Mouse (Mus musculus): ENCODE results near the gene Fam171a1. TPM values are rescaled to one million over a fixed set of nuclear protein-coding genes. Genes with fewer than 3 reads are reported as not detected.
A peak's percentile ranks its signal among the peaks of the same experiment; 100 is the strongest.

Gene Fam171a1
- polyA plus RNA-seq, 1 experiment, result 0.35 TPM

DNA sequence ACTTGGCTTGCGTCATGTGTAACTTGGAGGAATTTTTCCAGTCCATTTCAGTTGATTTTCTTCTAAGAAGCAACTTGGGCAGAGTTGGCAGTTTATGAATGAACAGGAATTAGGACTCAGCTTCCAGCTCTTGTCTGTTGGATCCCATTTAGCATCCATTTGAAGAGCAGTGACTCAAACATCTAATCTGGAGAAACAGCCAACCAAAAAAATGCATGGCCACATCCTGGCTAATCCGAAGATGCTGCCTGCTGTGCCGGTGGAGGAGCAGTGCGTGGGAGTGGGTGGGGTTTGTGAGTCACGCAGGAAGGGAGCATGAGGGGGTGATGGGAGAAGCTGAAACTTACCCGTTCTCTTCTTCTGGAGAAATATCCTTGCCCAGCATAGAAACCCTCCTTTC is 104.2 kb downstream of the Fam171a1 start:
- Histone ChIP-seq H3K27ac (ENCODE audit: insufficient read depth, low read depth, low read length) (no peak overlapping the region), H3K4me1 (ENCODE audit: control insufficient read depth, insufficient read depth, low read length) (no peaks in the 10 kb centered on the region)

DNA sequence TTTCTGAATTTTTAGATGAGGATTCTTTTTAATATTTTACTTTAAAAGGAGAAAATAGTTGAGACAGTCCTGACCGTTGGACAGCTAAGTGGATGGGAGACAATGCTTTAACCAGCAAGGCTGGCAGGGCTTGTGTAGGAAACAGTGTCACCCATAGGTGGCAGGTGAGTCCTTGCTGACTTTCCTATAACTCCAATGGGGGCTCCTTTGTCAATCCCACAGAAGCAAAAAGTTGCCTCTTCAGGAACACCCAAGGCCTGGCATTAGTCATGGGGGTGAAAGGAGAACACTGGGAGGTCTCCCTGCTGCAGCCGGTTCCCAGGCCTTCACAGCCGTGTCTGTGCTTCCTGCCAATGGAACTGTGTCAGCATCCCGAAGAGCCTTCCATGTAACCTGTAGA is 114.5 kb downstream of the Fam171a1 start:
- Histone ChIP-seq H3K27ac (ENCODE audit: insufficient read depth, low read depth, low read length) (no peak overlapping the region), H3K4me3 (ENCODE audit: insufficient read depth, low read length) (no peak overlapping the region), H3K4me1 (ENCODE audit: control insufficient read depth, insufficient read depth, low read length) (no peaks in the 10 kb centered on the region)
- no peak for TF ChIP-seq CTCF (IDR thresholded peaks at IDR 0.05; ENCODE audit: low read depth, low read length)
- TF ChIP-seq POLR2A (IDR thresholded peaks at IDR 0.05; ENCODE audit: borderline replicate concordance, low read depth, low read length), result no peak

More for the DNA sequence above, 104.2 kb downstream of the Fam171a1 start:
- TF ChIP-seq CTCF (IDR thresholded peaks at IDR 0.05; ENCODE audit: low read depth, low read length), result no peak
- no peak for TF ChIP-seq POLR2A (IDR thresholded peaks at IDR 0.05; ENCODE audit: borderline replicate concordance, low read depth, low read length)
- no peak overlapping the region for H3K4me3 ChIP-seq (ENCODE audit: insufficient read depth, low read length)

DNA sequence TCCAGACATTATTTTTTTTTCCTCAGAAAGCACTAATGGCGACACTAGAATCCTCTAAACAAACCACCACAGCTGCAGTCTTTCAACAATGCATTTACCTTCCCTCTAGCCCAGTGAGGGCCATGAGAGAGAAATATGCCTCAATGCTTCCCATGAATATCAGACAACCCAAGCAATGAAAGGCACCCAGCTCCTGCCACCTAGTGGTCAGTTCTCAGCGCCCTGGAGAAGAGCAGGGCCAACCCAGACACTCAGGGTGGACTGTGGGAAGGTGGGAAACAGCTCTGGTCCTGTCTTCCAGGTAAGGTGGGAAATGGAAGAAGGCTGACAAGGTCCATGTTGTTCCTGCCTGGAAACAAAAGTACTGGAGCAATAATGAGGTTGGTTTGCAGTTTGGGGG is 115.0 kb downstream of the Fam171a1 start:
- Histone ChIP-seq H3K4me3 (ENCODE audit: insufficient read depth, low read length) (no peak overlapping the region), H3K27ac (ENCODE audit: insufficient read depth, low read depth, low read length) (no peak overlapping the region), H3K4me1 (ENCODE audit: control insufficient read depth, insufficient read depth, low read length) (no peaks in the 10 kb centered on the region)
- TF ChIP-seq CTCF (IDR thresholded peaks at IDR 0.05; ENCODE audit: low read depth, low read length) (peak; percentile 31), POLR2A (IDR thresholded peaks at IDR 0.05; ENCODE audit: borderline replicate concordance, low read depth, low read length) (no peak)

DNA sequence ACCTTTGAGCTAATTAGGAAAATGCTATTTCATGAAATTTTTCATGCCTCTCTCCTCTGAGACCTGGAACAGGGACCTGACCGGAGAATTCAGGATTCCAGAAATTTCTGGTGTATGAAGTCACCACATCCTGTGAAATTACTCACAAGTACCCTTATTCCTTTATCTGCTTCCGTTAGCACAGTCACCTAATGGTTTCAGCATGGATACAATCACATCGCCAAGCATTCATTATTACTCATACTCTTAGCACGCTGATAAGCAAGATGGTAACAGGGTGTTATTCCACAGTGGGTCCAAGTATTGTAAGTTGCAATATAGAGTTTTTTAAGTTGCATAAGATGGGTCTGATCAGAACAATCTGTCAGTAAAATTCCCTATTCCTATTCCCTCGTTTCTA is 125.2 kb downstream of the Fam171a1 start:
- Histone ChIP-seq H3K27ac (ENCODE audit: insufficient read depth, low read depth, low read length) (no peak overlapping the region), H3K4me3 (ENCODE audit: insufficient read depth, low read length) (no peak overlapping the region)
- TF ChIP-seq POLR2A (IDR thresholded peaks at IDR 0.05; ENCODE audit: borderline replicate concordance, low read depth, low read length), result no peak
- TF ChIP-seq CTCF (IDR thresholded peaks at IDR 0.05; ENCODE audit: low read depth, low read length), result no peak

DNA sequence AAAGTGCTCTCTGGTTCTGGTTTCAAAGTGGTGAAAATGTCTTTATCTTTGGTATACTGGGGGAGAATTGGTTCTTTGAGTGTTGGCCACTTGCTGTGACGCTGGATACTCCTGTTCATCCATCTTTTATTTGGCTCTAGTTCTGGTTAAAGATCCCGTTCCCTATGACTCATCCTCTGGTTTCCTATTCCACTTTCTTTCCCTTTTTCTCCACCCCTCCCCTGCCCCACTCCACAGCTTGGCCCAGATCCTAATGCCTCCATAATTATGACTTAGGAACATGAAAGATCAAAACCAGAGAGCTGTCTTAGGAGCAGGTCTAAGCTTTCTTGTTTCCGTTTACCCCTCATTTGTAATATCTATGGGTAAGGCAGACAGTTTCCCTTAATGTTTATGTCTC is 130.2 kb downstream of the Fam171a1 start:
- H3K4me1 ChIP-seq (ENCODE audit: control insufficient read depth, insufficient read depth, low read length), result no peaks in the 10 kb centered on the region
- no peak overlapping the region for H3K27ac ChIP-seq (ENCODE audit: insufficient read depth, low read depth, low read length)
- no peak for TF ChIP-seq CTCF (IDR thresholded peaks at IDR 0.05; ENCODE audit: low read depth, low read length)
- TF ChIP-seq POLR2A (IDR thresholded peaks at IDR 0.05; ENCODE audit: borderline replicate concordance, low read depth, low read length), result no peak
- no peak overlapping the region for H3K4me3 ChIP-seq (ENCODE audit: insufficient read depth, low read length)

More for the DNA sequence above, 125.2 kb downstream of the Fam171a1 start:
- H3K4me1 ChIP-seq (ENCODE audit: control insufficient read depth, insufficient read depth, low read length), result no peaks in the 10 kb centered on the region

DNA sequence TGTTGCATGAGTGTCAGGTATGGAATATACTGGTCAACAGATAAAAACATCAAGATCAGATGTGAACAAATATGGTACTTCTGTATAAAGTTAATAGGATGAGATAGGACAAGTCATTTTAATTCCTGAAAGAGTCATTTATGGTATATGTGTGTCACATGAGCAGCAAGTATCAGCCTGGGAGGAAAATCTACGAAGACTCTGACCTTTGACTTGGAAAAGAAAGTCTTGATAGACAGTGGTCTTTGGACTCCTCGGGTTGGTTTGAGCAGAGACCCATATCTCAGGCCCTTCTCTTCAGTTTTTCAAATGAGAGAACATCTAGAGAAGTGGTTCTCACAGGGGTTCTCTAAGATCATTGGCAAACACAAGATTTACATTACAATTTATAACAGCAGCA is 137.3 kb downstream of the Fam171a1 start:
- no peaks in the 10 kb centered on the region for H3K4me1 ChIP-seq (ENCODE audit: control insufficient read depth, insufficient read depth, low read length)
- TF ChIP-seq POLR2A (IDR thresholded peaks at IDR 0.05; ENCODE audit: borderline replicate concordance, low read depth, low read length) (no peak), CTCF (IDR thresholded peaks at IDR 0.05; ENCODE audit: low read depth, low read length) (no peak)
- H3K4me3 ChIP-seq (ENCODE audit: insufficient read depth, low read length), result no peak overlapping the region
- no peak overlapping the region for H3K27ac ChIP-seq (ENCODE audit: insufficient read depth, low read depth, low read length)

DNA sequence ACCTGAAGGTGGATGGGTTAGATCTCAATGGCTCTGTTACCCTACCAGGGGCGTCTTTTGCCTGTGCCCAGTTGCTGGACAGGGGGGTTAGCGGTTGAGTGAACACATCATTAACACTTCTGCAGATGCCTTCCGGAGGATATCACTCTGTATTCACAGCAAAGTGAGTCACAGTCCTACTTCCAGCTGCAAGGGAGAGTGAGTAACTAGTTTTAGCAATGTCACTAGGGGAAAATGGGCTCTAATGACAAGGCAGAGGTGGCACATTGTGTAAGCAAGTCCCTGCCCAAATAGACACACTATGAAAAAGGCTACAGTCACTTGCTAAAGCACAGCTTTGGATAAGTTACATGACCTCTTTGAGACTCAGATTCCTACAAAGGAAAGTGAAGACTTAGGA is 152.4 kb downstream of the Fam171a1 start:
- H3K27ac ChIP-seq (ENCODE audit: insufficient read depth, low read depth, low read length), result no peak overlapping the region
- H3K4me1 ChIP-seq (ENCODE audit: control insufficient read depth, insufficient read depth, low read length), result no peaks in the 10 kb centered on the region
- TF ChIP-seq POLR2A (IDR thresholded peaks at IDR 0.05; ENCODE audit: borderline replicate concordance, low read depth, low read length), result no peak
- TF ChIP-seq CTCF (IDR thresholded peaks at IDR 0.05; ENCODE audit: low read depth, low read length), result no peak
- H3K4me3 ChIP-seq (ENCODE audit: insufficient read depth, low read length), result no peak overlapping the region

DNA sequence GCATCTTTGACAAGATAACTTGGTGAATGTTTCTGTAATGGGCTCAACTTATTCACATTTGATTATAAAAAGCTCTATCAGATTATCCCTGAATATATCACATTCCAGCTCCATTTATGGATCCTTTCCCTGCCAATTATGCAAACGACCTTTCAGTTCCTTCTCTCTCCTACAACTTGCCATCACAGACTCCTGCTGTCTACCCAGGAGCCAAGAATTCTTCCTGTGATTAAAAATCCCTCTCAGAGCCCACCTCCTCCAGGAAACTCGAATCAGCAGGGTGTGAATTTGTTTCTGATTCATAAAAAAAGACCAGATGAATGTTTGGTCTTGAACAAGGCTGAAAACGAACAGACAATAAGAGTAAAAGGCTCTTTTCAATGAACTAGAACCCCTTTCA is 153.9 kb downstream of the Fam171a1 start:
- Histone ChIP-seq H3K4me3 (ENCODE audit: insufficient read depth, low read length) (no peak overlapping the region), H3K27ac (ENCODE audit: insufficient read depth, low read depth, low read length) (no peak overlapping the region), H3K4me1 (ENCODE audit: control insufficient read depth, insufficient read depth, low read length) (no peaks in the 10 kb centered on the region)
- TF ChIP-seq POLR2A (IDR thresholded peaks at IDR 0.05; ENCODE audit: borderline replicate concordance, low read depth, low read length) (no peak), CTCF (IDR thresholded peaks at IDR 0.05; ENCODE audit: low read depth, low read length) (no peak)

DNA sequence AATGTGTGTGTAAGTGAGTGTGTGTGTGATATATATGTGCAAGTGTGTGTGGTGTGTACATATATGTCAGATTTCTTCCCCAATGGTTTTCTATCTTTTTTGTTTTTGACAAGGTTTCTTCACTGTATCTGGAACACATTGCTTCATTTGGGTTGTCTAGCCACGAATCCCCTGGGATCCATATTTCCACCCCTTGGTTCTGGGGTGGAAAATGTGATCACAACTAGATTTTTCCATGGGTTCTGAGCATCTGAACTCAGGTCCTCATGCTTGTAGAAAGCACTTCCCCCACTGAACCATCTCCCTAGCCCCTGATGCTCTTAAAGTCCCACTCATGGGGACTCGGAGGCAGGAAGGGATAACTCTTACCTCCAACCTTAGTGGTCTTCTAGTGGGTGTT is 159.3 kb downstream of the Fam171a1 start:
- Histone ChIP-seq H3K4me3 (ENCODE audit: insufficient read depth, low read length) (no peak overlapping the region), H3K4me1 (ENCODE audit: control insufficient read depth, insufficient read depth, low read length) (peaks cover 2% of the 10 kb centered on the region), H3K27ac (ENCODE audit: insufficient read depth, low read depth, low read length) (no peak overlapping the region)
- TF ChIP-seq CTCF (IDR thresholded peaks at IDR 0.05; ENCODE audit: low read depth, low read length) (no peak), POLR2A (IDR thresholded peaks at IDR 0.05; ENCODE audit: borderline replicate concordance, low read depth, low read length) (no peak)

DNA sequence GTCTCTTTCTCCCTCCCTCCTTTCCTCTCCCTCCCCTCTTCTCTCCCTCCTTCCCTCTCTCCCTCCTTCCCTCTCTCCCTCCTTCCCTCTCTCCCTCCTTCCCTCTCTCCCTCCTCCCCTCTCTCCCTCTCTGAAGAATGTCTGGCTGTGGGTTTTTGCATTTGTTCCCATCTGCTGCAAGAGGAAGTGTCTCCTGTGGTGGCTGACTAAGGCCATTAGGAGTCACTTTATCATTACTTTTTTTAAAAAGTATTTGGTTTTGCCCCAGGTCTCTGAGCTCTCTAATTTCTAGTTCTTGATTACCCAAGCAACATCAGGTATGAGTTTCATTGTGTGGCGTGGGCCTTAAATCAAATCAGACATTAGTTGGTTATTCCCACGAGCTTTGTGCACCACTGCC is 162.1 kb downstream of the Fam171a1 start:
- H3K4me1 ChIP-seq (ENCODE audit: control insufficient read depth, insufficient read depth, low read length), result peaks cover 2% of the 10 kb centered on the region
- no peak overlapping the region for H3K27ac ChIP-seq (ENCODE audit: insufficient read depth, low read depth, low read length)
- H3K4me3 ChIP-seq (ENCODE audit: insufficient read depth, low read length), result no peak overlapping the region
- TF ChIP-seq POLR2A (IDR thresholded peaks at IDR 0.05; ENCODE audit: borderline replicate concordance, low read depth, low read length), result no peak
- TF ChIP-seq CTCF (IDR thresholded peaks at IDR 0.05; ENCODE audit: low read depth, low read length), result no peak

Other genes starting within 250 kb of the Fam171a1 start
- 18.3 and 20.6 TPM in 2 replicates for gene Nmt2, start 170.0 kb downstream of the Fam171a1 start, polyA plus RNA-seq (2012; ENCODE audit: insufficient read depth, insufficient read length, missing spikeins)
- gene Rpp38, start 218.4 kb downstream of the Fam171a1 start, polyA plus RNA-seq (2012; ENCODE audit: insufficient read depth, insufficient read length, missing spikeins), result 4.7 and 5.5 TPM in 2 replicates
- not detected in 2 replicates for gene Acbd7, start 221.9 kb downstream of the Fam171a1 start, polyA plus RNA-seq (2012; ENCODE audit: insufficient read depth, insufficient read length, missing spikeins)

Measured in bone marrow macrophage, adult 2 months (primary cell).